Mouse (Mus musculus) stomach, embryonic 14.5 days (tissue): ENCODE measurements around the gene Dlg4. TPM values are rescaled to one million over a fixed set of nuclear protein-coding genes. Genes with fewer than 3 reads are reported as not detected.
"Not testable (repeated sequence)": the region's sequence is repeated elsewhere in the genome, so short reads cannot be mapped to it uniquely, and the experiment has no call there.

Experiments
- ATAC-seq: fragments of 200-750 bp; cut with Nextera tagmentation; 2 replicates; pipeline ENCODE4 v1.8.0; 2017; ENCODE audit warnings: low read depth, moderate TSS enrichment; ENCODE audit not compliant: insufficient number of reproducible peaks, insufficient read depth, low FRiP score
- H3K27ac ChIP-seq: fragments of 300-500 bp; sonication (generic); 2 replicates; pipeline ENCODE4 v1.5.1; 2014; ENCODE audit warnings: mild to moderate bottlenecking, low read length, moderate library complexity, mixed read lengths
- H3K27me3 ChIP-seq: fragments of 300-500 bp; sonication (generic); 2 replicates; pipeline ENCODE4 v1.6.1; 2014; ENCODE audit warnings: low read length, control low read depth, mixed read lengths; ENCODE audit not compliant: control insufficient read depth, insufficient read depth
- H3K36me3 ChIP-seq: fragments of 300-500 bp; sonication (generic); 2 replicates; pipeline ENCODE4 v1.6.1; 2014; ENCODE audit warnings: mild to moderate bottlenecking, control low read depth, low read length, moderate library complexity, mixed read lengths; ENCODE audit not compliant: control insufficient read depth, insufficient read depth
- H3K4me1 ChIP-seq: fragments of 300-500 bp; sonication (generic); 2 replicates; pipeline ENCODE4 v1.6.1; 2014; ENCODE audit warnings: low read length, control low read depth, mixed read lengths; ENCODE audit not compliant: control insufficient read depth, insufficient read depth
- H3K4me2 ChIP-seq: fragments of 300-500 bp; sonication (generic); replicated peaks from 2 replicates; pipeline ENCODE4 v1.6.1; 2014; ENCODE audit warnings: low read depth, low read length, control low read depth
- H3K4me3 ChIP-seq: fragments of 300-500 bp; sonication (generic); 2 replicates; pipeline ENCODE4 v1.5.1; 2014; ENCODE audit warnings: low read depth, low read length, control low read depth
- H3K9ac ChIP-seq: fragments of 300-500 bp; sonication (generic); replicated peaks from 2 replicates; pipeline ENCODE4 v1.6.1; 2014; ENCODE audit warnings: low read depth, mild to moderate bottlenecking, control low read depth, low read length, moderate library complexity, mixed read lengths
- H3K9me3 ChIP-seq: fragments of 300-500 bp; sonication (generic); 2 replicates; pipeline ENCODE4 v1.6.1; 2016; ENCODE audit warnings: low read depth, low read length, control low read depth; ENCODE audit not compliant: control insufficient read depth
- WGBS: fragments of 180-500 bp; shearing (Covaris S2); extraction: QIAGEN DNeasy Blood & Tissue Kit; methylation state at CpG from one replicate; pipeline ENCODE4 v1.1.7; 2014; 5-methylcytosine and 5-hydroxymethylcytosine counted together
- polyA plus RNA-seq: library from polyadenylated mRNA; unstranded; fragments of >200 nt; fragmentation: Nextera tagmentation; extraction: Ambion mirVana; gene quantifications from 2 replicates; pipeline ENCODE4 v1.2.1, GENCODE M21; 2014

The Dlg4 gene
- polyA plus RNA-seq, 1 experiment from 2014 or later: 13.8 TPM

- Histone ChIP-seq H3K27ac (no peak overlapping the region), H3K36me3 (peaks cover 49% of the 10 kb centered on the region), H3K4me1 (peaks cover 16% of the 10 kb centered on the region), H3K9me3 (no peaks in the 10 kb centered on the region), H3K27me3 (no peaks in the 10 kb centered on the region), H3K4me3 (no peak overlapping the region), H3K4me2 (no peak overlapping the region), H3K9ac (no peak overlapping the region)
- no peak for ATAC-seq
- WGBS: 86% methylated on average over 9 of the region's 9 CpGs
Observed at GRCm38 (mm10) chr11:70012931-70013330, 3.8 kb upstream of the Dlg4 start.

- no peak overlapping the region for H3K4me3 ChIP-seq
- H3K4me2 ChIP-seq: no peak overlapping the region
- no peak overlapping the region for H3K27ac ChIP-seq
- no peak for ATAC-seq
- H3K36me3 ChIP-seq: peaks cover 44% of the 10 kb centered on the region
- H3K9ac ChIP-seq: no peak overlapping the region
- WGBS: 83% methylated on average over 3 of the region's 3 CpGs
- H3K27me3 ChIP-seq: no peaks in the 10 kb centered on the region
- H3K4me1 ChIP-seq: peaks cover 18% of the 10 kb centered on the region
- H3K9me3 ChIP-seq: no peaks in the 10 kb centered on the region
Observed at GRCm38 (mm10) chr11:70013408-70013807, 3.3 kb upstream of the Dlg4 start.

- H3K27me3 ChIP-seq: no peaks in the 10 kb centered on the region
- H3K9me3 ChIP-seq: no peaks in the 10 kb centered on the region
- H3K4me1 ChIP-seq: peaks cover 19% of the 10 kb centered on the region
- 0 out of 2 replicates have a peak overlapping the region, but pooled peaks have one; percentile 54 for H3K4me2 ChIP-seq
- no peak overlapping the region for H3K9ac ChIP-seq
- H3K36me3 ChIP-seq: peaks cover 38% of the 10 kb centered on the region
- no peak for ATAC-seq
- WGBS: 60% methylated on average over 5 of the region's 5 CpGs
- no peak overlapping the region for H3K4me3 ChIP-seq
- H3K27ac ChIP-seq: no peak overlapping the region
Observed at GRCm38 (mm10) chr11:70014051-70014450, 2.7 kb upstream of the Dlg4 start.

- Histone ChIP-seq H3K27ac (peak within 1 kb of the TSS; percentile 34; the same call in 1 of the 2 replicates), H3K27me3 (no peaks in the 10 kb centered on the region), H3K9me3 (no peaks in the 10 kb centered on the region), H3K4me3 (peak within 1 kb of the TSS; percentile 47), H3K9ac (peak within 1 kb of the TSS; percentile 60), H3K4me1 (peaks cover 28% of the 10 kb centered on the region), H3K36me3 (peaks cover 28% of the 10 kb centered on the region), H3K4me2 (peak within 1 kb of the TSS; percentile 54)
- ATAC-seq: peak; percentile 82
- WGBS: under 1% methylated on average over 35 of the region's 35 CpGs
Observed at GRCm38 (mm10) chr11:70014880-70015558, 1.7 kb upstream of the Dlg4 start, which contains the start of gene Acadvl. Gene Acadvl (minus strand): TSS chr11:70015411.

GRCm38 (mm10) chr11:70015677-70016076, 1.1 kb upstream of the Dlg4 start:
- H3K27ac ChIP-seq: no peak overlapping the region
- no peaks in the 10 kb centered on the region for H3K9me3 ChIP-seq
- peak overlapping the region; percentile 54; the same call in 1 of the 2 replicates for H3K4me2 ChIP-seq
- H3K4me3 ChIP-seq: no peak overlapping the region
- 70% methylated on average over 6 of the region's 6 CpGs for WGBS
- peaks cover 35% of the 10 kb centered on the region for H3K4me1 ChIP-seq
- no peaks in the 10 kb centered on the region for H3K27me3 ChIP-seq
- peaks cover 21% of the 10 kb centered on the region for H3K36me3 ChIP-seq
- H3K9ac ChIP-seq: no peak overlapping the region
- no peak for ATAC-seq

- not testable (repeated sequence) for H3K9me3 ChIP-seq, H3K27me3 ChIP-seq, H3K4me3 ChIP-seq, ATAC-seq, H3K4me2 ChIP-seq, H3K9ac ChIP-seq, H3K27ac ChIP-seq
- H3K4me1 ChIP-seq: peaks cover 37% of the 10 kb centered on the region
- H3K36me3 ChIP-seq: peaks cover 17% of the 10 kb centered on the region
- 79% methylated on average over 2 of the region's 2 CpGs for WGBS
Observed at GRCm38 (mm10) chr11:70016177-70016576, 565 bp upstream of the Dlg4 start.

GRCm38 (mm10) chr11:70017199-70017767, 541 bp downstream of the Dlg4 start:
- H3K4me2 ChIP-seq: peak overlapping the region; percentile 86; the same call in 1 of the 2 replicates
- no peak overlapping the region for H3K4me3 ChIP-seq
- H3K9ac ChIP-seq: no peak overlapping the region

GRCm38 (mm10) chr11:70018131-70018990, 1.6 kb downstream of the Dlg4 start:
- Histone ChIP-seq H3K4me2 (peak overlapping the region; percentile 86), H3K4me3 (peak overlapping the region; percentile 62), H3K36me3 (no peaks in the 10 kb centered on the region), H3K9ac (peak overlapping the region; percentile 67), H3K9me3 (no peaks in the 10 kb centered on the region), H3K27ac (peak overlapping the region; percentile 89), H3K27me3 (no peaks in the 10 kb centered on the region), H3K4me1 (peaks cover 41% of the 10 kb centered on the region)
- no peak for ATAC-seq
- under 1% methylated on average over 21 of the region's 25 CpGs for WGBS

More at GRCm38 (mm10) chr11:70017199-70017767, 541 bp downstream of the Dlg4 start:
- no peaks in the 10 kb centered on the region for H3K27me3 ChIP-seq
- H3K4me1 ChIP-seq: peaks cover 37% of the 10 kb centered on the region
- peaks cover 6% of the 10 kb centered on the region for H3K36me3 ChIP-seq
- 34% methylated on average over 7 of the region's 7 CpGs for WGBS
- no peaks in the 10 kb centered on the region for H3K9me3 ChIP-seq
- no peak for ATAC-seq
- H3K27ac ChIP-seq: no peak overlapping the region
